Comparison of ENCODE assay signal across 9 mouse cellular contexts in genomic region chr5:27677247-27677666, GRCm38 (mm10).
A peak's percentile ranks its signal among the peaks of the same experiment; 100 is the strongest.
DNase-seq lines count a peak whose midpoint lies in the region; ATAC-seq and TF ChIP-seq lines count a peak whose summit lies in the region.
"Had no signal": no experiment of that assay in that cellular context is flagged by ENCODE, and none has a peak within 500 bp of the region (broad histone marks: within the 10 kb centered on the region; RNA-seq: fewer than 3 reads in every experiment).

No protein-coding gene starts in this region.

- no peaks in the 10 kb centered on the region for H3K4me1 ChIP-seq in heart, embryonic 11.5 days (ENCODE audit: control insufficient read depth, insufficient read depth, low read length)
- no peaks in the 10 kb centered on the region for H3K4me1 ChIP-seq in intestine, embryonic 14.5 days (replicated peaks; ENCODE audit: control insufficient read depth, insufficient read depth, low read length)
- no peaks in the 10 kb centered on the region for H3K4me1 ChIP-seq in midbrain, postnatal 0 days (ENCODE audit: insufficient read depth, low read length)
- H3K4me1 ChIP-seq: neural tube, embryonic 12.5 days had no signal

- H3K9me3 ChIP-seq in heart, embryonic 11.5 days (replicated peaks; ENCODE audit: control insufficient read depth, low read length): no peaks in the 10 kb centered on the region
- H3K9me3 ChIP-seq in intestine, embryonic 14.5 days (ENCODE audit: control insufficient read depth, low read length): no peaks in the 10 kb centered on the region
- no peaks in the 10 kb centered on the region for H3K9me3 ChIP-seq in midbrain, postnatal 0 days (ENCODE audit: low read length)
- H3K9me3 ChIP-seq: neural tube, embryonic 12.5 days had no signal

- no peaks in the 10 kb centered on the region for H3K36me3 ChIP-seq in heart, embryonic 11.5 days (ENCODE audit: control insufficient read depth, insufficient read depth, low read length)
- H3K36me3 ChIP-seq in intestine, embryonic 14.5 days (ENCODE audit: control insufficient read depth, insufficient read depth, low read length): no peaks in the 10 kb centered on the region
- peaks cover 22% of the 10 kb centered on the region; the same call in 1 of the 2 replicates for H3K36me3 ChIP-seq in midbrain, postnatal 0 days (ENCODE audit: insufficient read depth, low read length)
- H3K36me3 ChIP-seq: neural tube, embryonic 12.5 days had no signal

- intact Hi-C loops in heart, postnatal 25 days (cut with DNase I): no loop called here
- intact Hi-C loops in left cerebral cortex, postnatal 10 days (cut with DNase I): no loop called here

- TF ChIP-seq CTCF in midbrain, postnatal 0 days (IDR thresholded peaks at IDR 0.05): peak; percentile 67

- 53% methylated on average over 5 of the region's 5 CpGs for WGBS in heart, embryonic 11.5 days (ENCODE audit: insufficient replicate concordance)
- whole genome bisulfite sequencing in intestine, embryonic 14.5 days: 46% methylated on average over 5 of the region's 5 CpGs
- 61% methylated on average over 5 of the region's 5 CpGs for WGBS in midbrain, postnatal 0 days

- ATAC-seq in heart, embryonic 11.5 days (replicated peaks; ENCODE audit: insufficient number of reproducible peaks, low FRiP score, low TSS enrichment): peak; percentile 42; the same call in 1 of the 2 replicates
- ATAC-seq in intestine, embryonic 14.5 days (replicated peaks; ENCODE audit: low FRiP score, low TSS enrichment, low read depth): 0 out of 2 replicates have a peak, but pooled peaks have one; percentile 43
- no peak for ATAC-seq in midbrain, postnatal 0 days (ENCODE audit: low FRiP score)

- H3K4me3 ChIP-seq in heart, embryonic 11.5 days (ENCODE audit: low read depth, low read length): no peak overlapping the region
- no peak overlapping the region for H3K4me3 ChIP-seq in intestine, embryonic 14.5 days (ENCODE audit: low read depth, low read length)
- H3K4me3 ChIP-seq in midbrain, postnatal 0 days (ENCODE audit: low read depth, low read length): no peak overlapping the region
- H3K4me3 ChIP-seq: neural tube, embryonic 12.5 days had no signal

- H3K4me2 ChIP-seq in heart, embryonic 11.5 days: no peak overlapping the region
- no peak overlapping the region for H3K4me2 ChIP-seq in intestine, embryonic 14.5 days (ENCODE audit: low read length)
- no peak overlapping the region for H3K4me2 ChIP-seq in midbrain, postnatal 0 days (ENCODE audit: low read depth, low read length, poor library complexity, severe bottlenecking)
- H3K4me2 ChIP-seq: neural tube, embryonic 12.5 days had no signal

- no peak for DNase-seq in heart, postnatal 25 days (ENCODE audit: low spot score)
- peak; percentile 54 for DNase-seq in adrenal gland, adult 2 months
- peak; percentile 60 for DNase-seq in embryo, embryonic 11 days
- peak; percentile 68 for DNase-seq in intestine, embryonic 14.5 days (ENCODE audit: low spot score)
- DNase-seq in left cerebral cortex, postnatal 10 days (ENCODE audit: extremely low spot score in 1 of 2, low spot score in 2 of 2): peak; percentile 22 to 67
- DNase-seq in midbrain, postnatal 0 days (ENCODE audit: low spot score): peak; percentile 54
- no peak for DNase-seq in spleen, postnatal 36 days (ENCODE audit: low spot score in 2 of 2)

- H3K27ac ChIP-seq in heart, embryonic 11.5 days (ENCODE audit: low read depth, low read length): no peak overlapping the region
- H3K27ac ChIP-seq in intestine, embryonic 14.5 days (ENCODE audit: low read depth): no peak overlapping the region
- H3K27ac ChIP-seq in midbrain, postnatal 0 days (ENCODE audit: low read depth, low read length): no peak overlapping the region
- H3K27ac ChIP-seq: neural tube, embryonic 12.5 days had no signal

- H3K27me3 ChIP-seq in heart, embryonic 11.5 days (ENCODE audit: control insufficient read depth, insufficient read depth, low read length): no peaks in the 10 kb centered on the region
- no peaks in the 10 kb centered on the region for H3K27me3 ChIP-seq in intestine, embryonic 14.5 days (replicated peaks; ENCODE audit: control insufficient read depth, insufficient read depth, low read length)
- no peaks in the 10 kb centered on the region for H3K27me3 ChIP-seq in midbrain, postnatal 0 days (ENCODE audit: insufficient read depth, low read length)
- H3K27me3 ChIP-seq: neural tube, embryonic 12.5 days had no signal

- no peak overlapping the region for H3K9ac ChIP-seq in heart, embryonic 11.5 days (ENCODE audit: low read depth, low read length)
- no peak overlapping the region for H3K9ac ChIP-seq in intestine, embryonic 14.5 days (ENCODE audit: low read length)
- H3K9ac ChIP-seq in midbrain, postnatal 0 days (replicated peaks; ENCODE audit: low read length, poor library complexity, severe bottlenecking): no peak overlapping the region
- H3K9ac ChIP-seq: neural tube, embryonic 12.5 days had no signal

Comparison
In these comparisons a context has a peak if more than half of its experiments do, and no peak if none do; other contexts are left out.
1. DNase-seq: peak in adrenal gland, adult 2 months (single experiment), embryo, embryonic 11 days (single experiment), intestine, embryonic 14.5 days (single experiment), left cerebral cortex, postnatal 10 days (2 of 2) and midbrain, postnatal 0 days (single experiment); none in heart, postnatal 25 days (single experiment) and spleen, postnatal 36 days (0 of 2).